Mouse (Mus musculus): ENCODE results near the gene Cmtr1. TPM values are rescaled to one million over a fixed set of nuclear protein-coding genes. Genes with fewer than 3 reads are reported as not detected.

The Cmtr1 gene
- polyA plus RNA-seq, 1 experiment from 2014 or later: 144 TPM

DNA sequence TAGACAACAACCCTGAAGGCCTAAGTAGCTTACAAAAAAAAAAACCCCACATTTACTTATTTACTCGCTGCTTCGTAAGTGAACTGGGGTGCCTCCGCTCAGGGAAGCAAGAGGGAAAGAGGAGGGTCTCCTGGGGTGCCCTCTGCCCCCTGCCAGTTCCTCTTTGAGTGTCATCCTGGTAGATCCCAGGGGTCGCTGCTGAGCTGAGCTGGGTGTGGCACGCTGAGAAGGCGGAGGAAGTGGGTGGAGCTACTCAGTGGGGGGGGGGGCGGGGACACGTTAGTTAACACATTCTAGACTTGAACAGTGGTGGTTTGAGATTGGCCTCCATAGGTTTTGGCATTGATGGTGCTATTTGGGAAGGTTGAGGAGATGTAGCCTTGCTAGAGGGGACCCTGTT is 67.7 kb downstream of the Cmtr1 start:
- Histone ChIP-seq H3K9ac (ENCODE audit: low read length) (no peak overlapping the region), H3K36me3 (ENCODE audit: control insufficient read depth, insufficient read depth, low read length) (no peaks in the 10 kb centered on the region), H3K4me3 (ENCODE audit: low read depth, low read length) (no peak overlapping the region), H3K27me3 (ENCODE audit: control insufficient read depth, insufficient read depth, low read length) (no peaks in the 10 kb centered on the region), H3K9me3 (ENCODE audit: control insufficient read depth, low read length) (no peaks in the 10 kb centered on the region), H3K4me2 (ENCODE audit: low read depth, low read length, severe bottlenecking) (no peak overlapping the region), H3K4me1 (replicated peaks; ENCODE audit: control insufficient read depth, insufficient read depth, low read length) (peaks cover 6% of the 10 kb centered on the region; the same call in 1 of the 2 replicates), H3K27ac (ENCODE audit: low read depth, low read length) (no peak overlapping the region)
- no peak for DNase-seq (ENCODE audit: low spot score)
- no peak for ATAC-seq (replicated peaks; ENCODE audit: low FRiP score)
- WGBS: 58% methylated on average over 8 of the region's 8 CpGs

DNA sequence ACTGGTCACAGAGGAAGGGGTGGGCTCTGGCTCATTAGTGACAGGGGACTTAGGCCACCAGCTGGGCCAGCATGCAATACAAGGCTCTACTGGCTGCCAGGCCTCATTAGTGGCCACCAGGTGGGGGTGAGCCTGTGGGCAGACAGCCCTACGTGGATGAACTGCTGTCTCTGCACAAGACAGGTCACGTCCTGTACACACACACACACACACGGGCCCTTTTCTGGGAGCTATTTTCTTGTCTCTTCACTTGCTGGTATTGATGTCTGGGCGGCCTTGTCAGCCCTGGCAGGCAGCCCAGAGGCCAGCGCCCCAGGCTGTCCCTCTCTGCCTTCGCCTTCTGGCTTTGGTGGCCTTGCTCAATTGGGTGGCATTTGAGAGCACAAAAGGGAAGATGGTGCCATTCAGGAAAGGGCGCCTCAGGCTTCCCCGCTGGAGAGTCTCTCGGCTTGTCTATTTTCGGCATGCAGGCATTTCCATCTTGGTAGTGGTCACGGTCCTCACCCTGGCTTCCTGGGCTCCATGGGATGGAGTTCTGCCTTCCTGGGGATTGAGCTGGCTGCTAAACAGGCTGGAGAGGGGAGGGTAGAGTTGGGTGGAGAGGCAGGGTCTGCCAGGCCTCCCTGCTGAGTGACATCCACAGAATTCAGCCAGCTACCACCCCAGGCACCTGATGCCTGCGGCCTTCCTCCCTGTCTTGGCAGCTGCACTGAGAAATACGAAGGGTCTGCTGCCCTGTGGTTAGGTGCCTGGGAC is 70.3 kb downstream of the Cmtr1 start:
- Histone ChIP-seq H3K9me3 (ENCODE audit: control insufficient read depth, low read length) (no peaks in the 10 kb centered on the region), H3K27ac (ENCODE audit: low read depth, low read length) (peak overlapping the region; percentile 48), H3K9ac (ENCODE audit: low read length) (peak overlapping the region; percentile 16; the same call in 1 of the 2 replicates), H3K4me2 (ENCODE audit: low read depth, low read length, severe bottlenecking) (no peak overlapping the region), H3K27me3 (ENCODE audit: control insufficient read depth, insufficient read depth, low read length) (no peaks in the 10 kb centered on the region), H3K4me3 (ENCODE audit: low read depth, low read length) (no peak overlapping the region), H3K4me1 (replicated peaks; ENCODE audit: control insufficient read depth, insufficient read depth, low read length) (peaks cover 6% of the 10 kb centered on the region; the same call in 1 of the 2 replicates), H3K36me3 (ENCODE audit: control insufficient read depth, insufficient read depth, low read length) (no peaks in the 10 kb centered on the region)
- ATAC-seq (replicated peaks; ENCODE audit: low FRiP score) (0 out of 2 replicates have a peak, but pooled peaks have one; percentile 53), DNase-seq (ENCODE audit: low spot score) (peak; percentile 65)
- WGBS: 30% methylated on average over 13 of the region's 13 CpGs

DNA sequence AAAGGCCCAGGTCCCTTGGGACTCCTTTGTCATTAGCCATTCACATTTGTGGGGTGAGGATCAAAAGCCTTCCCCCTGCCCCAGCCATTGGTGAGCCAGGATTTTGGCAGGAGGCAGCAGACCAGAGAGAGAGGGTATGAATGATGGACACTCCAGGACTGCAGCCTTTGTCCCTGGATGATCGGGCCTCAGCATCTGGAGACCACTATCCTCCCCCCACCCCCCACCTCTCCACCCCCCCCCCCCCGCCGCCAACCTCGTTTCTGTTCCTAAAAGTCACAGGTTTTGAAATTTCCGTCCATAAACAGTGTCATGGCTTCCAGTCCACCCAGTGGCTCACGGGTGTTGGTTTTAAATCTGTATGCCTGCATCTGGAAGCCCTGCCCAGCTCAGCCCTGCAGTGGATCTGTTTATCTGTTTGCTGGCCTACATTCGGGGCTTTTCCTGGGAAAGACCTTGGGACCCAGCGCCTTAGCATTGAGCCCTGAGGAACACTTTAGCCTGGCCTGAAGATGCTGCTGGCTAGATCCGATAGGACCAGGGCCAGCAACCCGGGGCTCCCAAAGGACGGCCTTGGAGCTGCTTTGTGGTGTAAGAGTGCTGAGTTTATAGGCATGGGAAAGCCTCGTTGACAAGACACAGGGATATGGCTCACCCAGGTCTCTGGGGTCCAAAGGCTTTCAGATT is 71.0 kb downstream of the Cmtr1 start:
- ATAC-seq (replicated peaks; ENCODE audit: low FRiP score) (no peak), DNase-seq (ENCODE audit: low spot score) (no peak)
- WGBS: 41% methylated on average over 12 of the region's 12 CpGs
- H3K9me3 ChIP-seq (ENCODE audit: control insufficient read depth, low read length): no peaks in the 10 kb centered on the region
- H3K27me3 ChIP-seq (ENCODE audit: control insufficient read depth, insufficient read depth, low read length): no peaks in the 10 kb centered on the region
- peak overlapping the region; percentile 16; the same call in 1 of the 2 replicates for H3K9ac ChIP-seq (ENCODE audit: low read length)
- H3K36me3 ChIP-seq (ENCODE audit: control insufficient read depth, insufficient read depth, low read length): no peaks in the 10 kb centered on the region
- H3K27ac ChIP-seq (ENCODE audit: low read depth, low read length): peak overlapping the region; percentile 48; the same call in 1 of the 2 replicates
- H3K4me1 ChIP-seq (replicated peaks; ENCODE audit: control insufficient read depth, insufficient read depth, low read length): peaks cover 12% of the 10 kb centered on the region; the same call in 1 of the 2 replicates
- H3K4me3 ChIP-seq (ENCODE audit: low read depth, low read length): no peak overlapping the region
- H3K4me2 ChIP-seq (ENCODE audit: low read depth, low read length, severe bottlenecking): no peak overlapping the region

DNA sequence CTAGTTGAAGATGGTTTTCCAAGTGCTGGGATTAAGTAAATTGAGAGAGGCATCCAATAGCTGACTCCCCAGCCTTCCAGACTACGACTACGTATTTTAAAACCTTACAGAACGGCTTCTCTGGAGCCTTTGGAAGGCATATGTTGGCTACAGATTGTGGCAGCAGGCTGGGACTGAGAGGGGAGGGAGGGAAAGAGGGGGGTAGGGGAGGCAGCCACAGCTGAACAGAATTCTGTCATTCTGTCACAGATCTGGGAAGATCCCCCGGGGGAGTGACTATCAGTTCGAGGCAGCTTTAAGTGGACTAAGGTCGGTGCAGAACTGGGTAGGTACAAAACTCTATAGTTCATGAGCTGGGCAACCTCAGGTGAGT is 71.5 kb downstream of the Cmtr1 start:
- DNase-seq (ENCODE audit: low spot score) (no peak), ATAC-seq (replicated peaks; ENCODE audit: low FRiP score) (no peak)
- Histone ChIP-seq H3K4me3 (ENCODE audit: low read depth, low read length) (no peak overlapping the region), H3K36me3 (ENCODE audit: control insufficient read depth, insufficient read depth, low read length) (no peaks in the 10 kb centered on the region), H3K4me2 (ENCODE audit: low read depth, low read length, severe bottlenecking) (no peak overlapping the region), H3K27me3 (ENCODE audit: control insufficient read depth, insufficient read depth, low read length) (no peaks in the 10 kb centered on the region), H3K9me3 (ENCODE audit: control insufficient read depth, low read length) (no peaks in the 10 kb centered on the region), H3K4me1 (replicated peaks; ENCODE audit: control insufficient read depth, insufficient read depth, low read length) (peaks cover 15% of the 10 kb centered on the region; the same call in 1 of the 2 replicates), H3K9ac (ENCODE audit: low read length) (no peak overlapping the region), H3K27ac (ENCODE audit: low read depth, low read length) (peak overlapping the region; percentile 47; the same call in 1 of the 2 replicates)
- 65% methylated on average over 6 of the region's 6 CpGs for WGBS

DNA sequence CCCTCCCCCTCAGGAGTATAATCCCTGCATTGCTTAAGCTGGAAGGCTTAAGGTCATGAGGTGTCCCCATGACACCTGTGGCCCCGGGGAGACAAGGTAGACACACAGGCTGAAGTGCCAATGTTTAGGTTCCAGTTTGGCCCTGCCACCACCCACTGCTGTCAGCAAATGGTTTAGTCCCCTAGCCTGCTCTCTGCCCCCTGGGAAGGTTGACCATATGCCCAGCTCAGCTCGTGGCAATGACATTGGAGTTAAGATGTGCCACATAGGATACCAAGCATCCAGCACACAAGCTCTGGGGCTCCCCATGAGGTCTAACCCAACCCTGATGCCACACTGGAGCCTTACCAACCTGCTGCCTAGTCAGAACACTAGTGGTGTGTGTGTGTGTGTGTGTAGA is 72.1 kb downstream of the Cmtr1 start:
- Histone ChIP-seq H3K4me2 (ENCODE audit: low read depth, low read length, severe bottlenecking) (no peak overlapping the region), H3K27me3 (ENCODE audit: control insufficient read depth, insufficient read depth, low read length) (no peaks in the 10 kb centered on the region), H3K27ac (ENCODE audit: low read depth, low read length) (no peak overlapping the region), H3K36me3 (ENCODE audit: control insufficient read depth, insufficient read depth, low read length) (no peaks in the 10 kb centered on the region), H3K9ac (ENCODE audit: low read length) (no peak overlapping the region), H3K4me1 (replicated peaks; ENCODE audit: control insufficient read depth, insufficient read depth, low read length) (peaks cover 15% of the 10 kb centered on the region; the same call in 1 of the 2 replicates), H3K9me3 (ENCODE audit: control insufficient read depth, low read length) (no peaks in the 10 kb centered on the region), H3K4me3 (ENCODE audit: low read depth, low read length) (no peak overlapping the region)
- 87% methylated on average over 2 of the region's 2 CpGs for WGBS
- ATAC-seq (replicated peaks; ENCODE audit: low FRiP score): no peak
- DNase-seq (ENCODE audit: low spot score): no peak

DNA sequence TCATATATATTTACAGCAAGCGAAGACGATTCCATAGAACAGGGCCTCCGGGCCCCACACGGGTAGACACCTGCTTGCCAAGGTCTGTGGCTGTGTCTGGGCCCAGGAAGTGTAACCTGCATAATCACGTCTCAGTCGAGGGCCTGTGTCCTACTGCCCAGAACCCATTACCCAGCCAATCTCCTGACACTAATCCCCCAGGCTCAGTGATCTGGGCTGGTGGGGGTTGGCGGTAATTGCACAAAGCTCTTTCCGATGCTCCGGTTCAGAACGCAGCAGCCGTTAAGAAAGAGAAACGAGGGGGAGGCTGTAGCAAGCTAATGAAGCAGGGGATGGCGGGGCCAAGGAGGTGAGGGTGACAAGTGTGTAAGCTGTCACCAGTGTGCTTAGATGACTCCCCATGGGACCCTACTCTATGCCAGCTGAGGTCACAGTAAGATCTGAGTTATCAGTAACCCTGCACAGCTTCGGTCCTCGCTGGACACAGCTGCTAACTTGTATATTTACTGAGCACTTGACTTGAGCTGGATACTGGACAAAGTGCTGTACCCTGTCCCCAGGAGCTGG is 76.1 kb downstream of the Cmtr1 start:
- ATAC-seq (replicated peaks; ENCODE audit: low FRiP score) (peak; percentile 72), DNase-seq (ENCODE audit: low spot score) (peak; percentile 73)
- H3K4me2 ChIP-seq (ENCODE audit: low read depth, low read length, severe bottlenecking): no peak overlapping the region

DNA sequence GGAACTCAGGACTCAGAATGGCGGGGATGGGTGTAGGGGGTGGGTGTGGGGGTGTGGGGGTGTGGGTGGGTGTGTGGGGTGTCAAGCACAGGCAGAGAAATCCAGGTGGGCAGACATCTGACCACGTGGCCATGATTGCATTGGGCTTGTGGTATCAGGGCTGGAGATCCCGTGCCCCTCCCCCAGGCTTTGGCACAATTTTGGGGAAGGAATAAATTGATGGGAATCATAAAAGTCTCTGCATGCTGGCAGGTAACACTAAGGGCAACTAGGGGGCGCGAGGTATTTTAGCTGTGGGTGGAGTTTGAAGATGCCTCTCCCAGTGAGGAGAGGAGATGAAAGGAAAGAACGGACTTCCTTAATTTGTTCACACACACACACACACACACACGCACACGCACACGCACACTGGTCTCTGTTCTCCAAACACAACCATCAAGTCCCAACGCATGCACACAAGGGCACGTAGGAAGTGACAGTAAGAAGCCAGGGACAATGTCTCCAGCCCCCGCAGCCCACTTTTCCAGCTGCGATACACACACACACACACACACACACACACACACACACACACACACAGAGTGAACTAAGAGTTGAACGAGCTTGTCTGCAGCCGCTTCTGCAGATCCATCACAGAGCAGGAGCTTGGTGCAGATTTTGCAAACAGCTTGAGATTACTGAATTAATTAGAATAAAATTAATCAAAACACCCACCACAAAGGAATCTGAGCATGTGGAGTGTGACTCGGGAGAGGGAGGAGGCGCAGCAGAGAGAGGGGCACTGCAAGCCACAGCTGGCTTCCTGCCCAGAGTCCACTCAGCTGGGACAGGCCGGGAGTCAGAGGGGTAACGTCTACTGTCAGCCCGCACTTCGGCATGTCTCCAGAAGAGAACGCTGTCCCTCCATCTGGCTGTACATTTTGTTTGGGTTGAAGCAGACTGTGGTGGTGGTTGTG is 77.7 kb downstream of the Cmtr1 start:
- ATAC-seq (replicated peaks; ENCODE audit: low FRiP score) (0 out of 2 replicates have a peak, but pooled peaks have one; percentile 44), DNase-seq (ENCODE audit: low spot score) (peak; percentile 63)
- Histone ChIP-seq H3K27ac (ENCODE audit: low read depth, low read length) (0 out of 2 replicates have a peak overlapping the region, but pooled peaks have one; percentile 20), H3K9me3 (ENCODE audit: control insufficient read depth, low read length) (no peaks in the 10 kb centered on the region), H3K27me3 (ENCODE audit: control insufficient read depth, insufficient read depth, low read length) (no peaks in the 10 kb centered on the region), H3K4me1 (replicated peaks; ENCODE audit: control insufficient read depth, insufficient read depth, low read length) (peaks cover 12% of the 10 kb centered on the region; the same call in 1 of the 2 replicates), H3K4me2 (ENCODE audit: low read depth, low read length, severe bottlenecking) (no peak overlapping the region), H3K36me3 (ENCODE audit: control insufficient read depth, insufficient read depth, low read length) (no peaks in the 10 kb centered on the region), H3K4me3 (ENCODE audit: low read depth, low read length) (no peak overlapping the region), H3K9ac (ENCODE audit: low read length) (no peak overlapping the region)
- WGBS: 69% methylated on average over 22 of the region's 22 CpGs

More for the DNA sequence above, 76.1 kb downstream of the Cmtr1 start:
- H3K27me3 ChIP-seq (ENCODE audit: control insufficient read depth, insufficient read depth, low read length): no peaks in the 10 kb centered on the region
- no peaks in the 10 kb centered on the region for H3K9me3 ChIP-seq (ENCODE audit: control insufficient read depth, low read length)
- 19% methylated on average over 15 of the region's 15 CpGs for WGBS
- H3K4me3 ChIP-seq (ENCODE audit: low read depth, low read length): no peak overlapping the region
- no peaks in the 10 kb centered on the region for H3K36me3 ChIP-seq (ENCODE audit: control insufficient read depth, insufficient read depth, low read length)
- peak overlapping the region; percentile 48 for H3K27ac ChIP-seq (ENCODE audit: low read depth, low read length)
- H3K9ac ChIP-seq (ENCODE audit: low read length): peak overlapping the region; percentile 30; the same call in 1 of the 2 replicates
- H3K4me1 ChIP-seq (replicated peaks; ENCODE audit: control insufficient read depth, insufficient read depth, low read length): peaks cover 12% of the 10 kb centered on the region; the same call in 1 of the 2 replicates

DNA sequence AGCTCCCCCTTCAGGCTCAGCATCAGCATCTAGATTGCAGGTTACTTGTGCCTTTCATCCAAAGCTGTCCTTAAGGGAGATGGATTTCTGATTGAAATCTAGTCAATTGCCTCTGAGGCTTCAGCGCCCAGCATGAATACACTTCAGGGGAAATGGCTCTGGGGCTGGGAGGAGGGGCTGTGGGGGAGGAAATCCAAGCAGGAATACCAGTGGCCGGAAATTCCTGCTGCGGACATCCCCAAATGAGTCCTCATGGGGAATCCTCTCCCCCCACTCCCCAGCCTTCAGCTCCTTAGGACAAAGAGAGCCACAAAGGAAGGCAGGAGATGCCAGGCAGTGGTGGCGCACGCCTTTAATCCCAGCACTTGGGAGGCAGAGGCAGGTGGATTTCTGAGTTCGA is 87.1 kb downstream of the Cmtr1 start:
- H3K4me3 ChIP-seq (ENCODE audit: low read depth, low read length): no peak overlapping the region
- DNase-seq (ENCODE audit: low spot score): no peak
- H3K9me3 ChIP-seq (ENCODE audit: control insufficient read depth, low read length): no peaks in the 10 kb centered on the region
- H3K4me2 ChIP-seq (ENCODE audit: low read depth, low read length, severe bottlenecking): no peak overlapping the region
- H3K9ac ChIP-seq (ENCODE audit: low read length): no peak overlapping the region
- ATAC-seq (replicated peaks; ENCODE audit: low FRiP score): no peak
- no peak overlapping the region for H3K27ac ChIP-seq (ENCODE audit: low read depth, low read length)
- WGBS: 65% methylated on average over 6 of the region's 6 CpGs
- H3K4me1 ChIP-seq (replicated peaks; ENCODE audit: control insufficient read depth, insufficient read depth, low read length): peaks cover 4% of the 10 kb centered on the region
- H3K27me3 ChIP-seq (ENCODE audit: control insufficient read depth, insufficient read depth, low read length): no peaks in the 10 kb centered on the region
- H3K36me3 ChIP-seq (ENCODE audit: control insufficient read depth, insufficient read depth, low read length): no peaks in the 10 kb centered on the region
